Mouse (Mus musculus) intestine, postnatal 0 days (tissue): ENCODE data around the gene Mnt. TPM values are rescaled to one million over a fixed set of nuclear protein-coding genes. Genes with fewer than 3 reads are reported as not detected.

Experiments
- ATAC-seq: fragments of 200-750 bp; cut with Nextera tagmentation; 2 replicates; pipeline ENCODE4 v1.8.0; 2017; ENCODE audit warnings: mild to moderate bottlenecking, moderate TSS enrichment, moderate library complexity
- H3K27ac ChIP-seq: fragments of 300-500 bp; sonication (generic); 2 replicates; pipeline ENCODE4 v1.5.1; 2014; ENCODE audit warnings: mild to moderate bottlenecking, low read depth, low read length, moderate library complexity
- H3K27me3 ChIP-seq: fragments of 300-500 bp; sonication (generic); replicated peaks from 2 replicates; pipeline ENCODE4 v1.6.1; 2014; ENCODE audit warnings: low read length, mixed read lengths; ENCODE audit not compliant: control insufficient read depth, insufficient read depth
- H3K36me3 ChIP-seq: fragments of 300-500 bp; sonication (generic); 2 replicates; pipeline ENCODE4 v1.6.1; 2014; ENCODE audit warnings: mild to moderate bottlenecking, moderate library complexity; ENCODE audit not compliant: control insufficient read depth, insufficient read depth
- H3K4me1 ChIP-seq: fragments of 300-500 bp; sonication (generic); replicated peaks from 2 replicates; pipeline ENCODE4 v1.6.1; 2014; ENCODE audit warnings: antibody characterized with exemption, low read length, mixed read lengths; ENCODE audit not compliant: control insufficient read depth, insufficient read depth
- H3K4me2 ChIP-seq: fragments of 300-500 bp; sonication (generic); replicated peaks from 2 replicates; pipeline ENCODE4 v1.6.1; 2014; ENCODE audit warnings: low read depth, mild to moderate bottlenecking, moderate library complexity
- H3K4me3 ChIP-seq: fragments of 300-500 bp; sonication (generic); 2 replicates; pipeline ENCODE4 v1.5.1; 2014; ENCODE audit warnings: low read depth, low read length
- H3K9ac ChIP-seq: fragments of 300-500 bp; sonication (generic); 2 replicates; pipeline ENCODE4 v1.6.1; 2014; ENCODE audit warnings: mild to moderate bottlenecking, low read depth, low read length
- H3K9me3 ChIP-seq: fragments of 300-500 bp; sonication (generic); 2 replicates; pipeline ENCODE4 v1.6.1; 2016; ENCODE audit warnings: mixed run types; ENCODE audit not compliant: control insufficient read depth
- CTCF ChIP-seq: sonication (generic); IDR thresholded peaks from 2 replicates; pipeline ENCODE4 v1.5.1; 2016; ENCODE audit warnings: low read depth, mild to moderate bottlenecking, control low read depth, antibody characterized with exemption, moderate library complexity
- WGBS: fragments of 180-500 bp; shearing (Covaris S2); extraction: QIAGEN DNeasy Blood & Tissue Kit; methylation state at CpG from one replicate; pipeline ENCODE4 v1.1.7; 2014; 5-methylcytosine and 5-hydroxymethylcytosine counted together
- polyA plus RNA-seq: library from polyadenylated mRNA; unstranded; fragments of >200 nt; fragmentation: Nextera tagmentation; extraction: Ambion mirVana; gene quantifications from 2 replicates; pipeline ENCODE4 v1.2.1, GENCODE M21; 2015

Gene Mnt
- polyA plus RNA-seq, 1 experiment from 2014 or later = 5.3 TPM

DNA sequence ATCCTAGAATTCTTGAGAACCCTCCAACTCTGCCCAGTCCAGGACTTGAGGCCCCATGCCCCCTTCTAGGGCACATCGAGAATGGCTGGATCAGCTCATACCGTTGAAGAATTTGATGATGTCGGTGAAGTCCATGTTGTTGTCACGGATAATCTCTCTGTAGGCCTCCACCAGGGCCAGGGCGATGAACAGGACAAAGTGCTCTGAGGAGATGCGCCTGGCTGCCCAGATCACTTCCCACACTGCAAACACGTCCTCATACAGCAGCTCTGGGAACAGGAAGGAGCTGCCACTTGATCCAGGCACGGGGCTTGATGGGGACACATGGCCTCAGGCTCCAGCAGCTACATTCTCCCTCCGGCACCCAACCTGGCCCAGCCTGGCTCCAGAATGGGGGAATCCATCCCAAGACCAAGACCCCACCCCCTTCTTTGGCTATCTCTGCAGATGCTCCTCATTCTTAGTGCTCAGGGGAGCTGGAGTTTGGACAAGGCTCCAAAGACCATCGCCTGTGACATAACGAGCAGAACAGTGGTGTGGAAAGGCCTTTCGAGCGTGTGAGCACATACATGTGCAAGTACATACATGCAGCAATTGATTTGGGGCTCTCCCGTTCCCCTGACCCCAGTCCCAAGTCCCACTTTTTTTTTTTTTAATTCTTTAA is 20.4 kb downstream of the Mnt start:
- H3K4me3 ChIP-seq = no peak overlapping the region
- no peaks in the 10 kb centered on the region for H3K27me3 ChIP-seq
- WGBS = 82% methylated on average over 14 of the region's 14 CpGs
- H3K4me1 ChIP-seq = no peaks in the 10 kb centered on the region
- no peak overlapping the region for H3K9ac ChIP-seq
- no peak for TF ChIP-seq CTCF
- H3K4me2 ChIP-seq = no peak overlapping the region
- no peak for ATAC-seq
- H3K36me3 ChIP-seq = peaks cover 5% of the 10 kb centered on the region; the same call in 1 of the 2 replicates
- H3K27ac ChIP-seq = no peak overlapping the region
- no peaks in the 10 kb centered on the region for H3K9me3 ChIP-seq

- no peak overlapping the region for H3K4me3 ChIP-seq
- no peak overlapping the region for H3K27ac ChIP-seq
- no peaks in the 10 kb centered on the region for H3K9me3 ChIP-seq
- no peaks in the 10 kb centered on the region for H3K4me1 ChIP-seq
- peaks cover 5% of the 10 kb centered on the region for H3K36me3 ChIP-seq
- H3K27me3 ChIP-seq = no peaks in the 10 kb centered on the region
- no peak for ATAC-seq
- WGBS = 86% methylated on average over 9 of the region's 9 CpGs
- TF ChIP-seq CTCF = no peak
- H3K9ac ChIP-seq = no peak overlapping the region
- no peak overlapping the region for H3K4me2 ChIP-seq
Observed at GRCm38 (mm10) chr11:74857756-74858155, 27.0 kb downstream of the Mnt start.

GRCm38 (mm10) chr11:74862129-74862528 is 31.4 kb downstream of the Mnt start:
- Histone ChIP-seq H3K36me3 (peaks cover 8% of the 10 kb centered on the region), H3K27ac (no peak overlapping the region), H3K9ac (no peak overlapping the region), H3K4me2 (no peak overlapping the region), H3K9me3 (no peaks in the 10 kb centered on the region), H3K4me3 (no peak overlapping the region), H3K4me1 (no peaks in the 10 kb centered on the region), H3K27me3 (no peaks in the 10 kb centered on the region)
- WGBS = 79% methylated on average over 5 of the region's 5 CpGs
- no peak for ATAC-seq
- no peak for TF ChIP-seq CTCF

DNA sequence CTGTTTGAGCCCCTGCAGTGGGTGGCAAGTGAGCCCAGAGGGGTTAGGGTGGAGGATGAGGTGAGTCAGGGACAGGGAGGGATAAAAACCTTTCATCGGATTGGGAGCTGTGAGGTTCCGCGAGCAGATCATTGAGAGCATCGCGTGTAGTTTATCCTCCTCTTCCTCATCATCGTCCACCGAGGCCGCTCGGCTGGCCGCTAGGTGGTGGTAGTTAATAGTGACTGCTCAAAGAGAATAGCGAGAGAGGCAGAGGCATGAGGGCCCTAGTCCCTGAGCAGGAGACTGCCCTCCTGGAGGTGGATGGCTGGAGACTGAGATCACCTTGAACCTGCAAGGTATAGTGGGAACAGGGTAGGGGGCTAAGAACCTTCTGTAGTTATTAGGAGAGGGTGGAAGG is 32.8 kb downstream of the Mnt start:
- Histone ChIP-seq H3K4me3 (no peak overlapping the region), H3K36me3 (peaks cover 8% of the 10 kb centered on the region), H3K27ac (no peak overlapping the region), H3K4me1 (no peaks in the 10 kb centered on the region), H3K9me3 (no peaks in the 10 kb centered on the region), H3K27me3 (no peaks in the 10 kb centered on the region), H3K9ac (no peak overlapping the region), H3K4me2 (no peak overlapping the region)
- ATAC-seq = no peak
- peak; percentile 73 for TF ChIP-seq CTCF
- WGBS = 25% methylated on average over 11 of the region's 11 CpGs

DNA sequence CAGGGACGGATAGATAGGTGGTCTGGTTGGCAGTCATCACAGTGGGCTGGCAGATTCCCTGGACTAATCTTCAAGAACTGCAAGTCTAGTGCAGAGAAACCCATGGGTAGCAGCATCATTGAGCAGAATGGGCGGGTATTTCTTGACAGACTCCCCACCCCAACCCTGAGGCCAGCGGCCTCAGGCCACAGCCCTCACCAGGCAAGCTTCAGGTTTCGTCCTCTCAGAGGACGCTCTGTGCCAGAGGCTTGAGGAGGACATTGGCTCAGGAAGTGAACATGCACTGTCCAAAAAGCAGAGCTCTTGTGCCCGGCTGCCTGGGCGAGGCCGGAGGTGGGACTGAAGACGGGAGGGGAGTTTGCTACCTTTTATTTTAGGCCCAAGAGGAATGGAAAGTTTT is 33.7 kb downstream of the Mnt start:
- TF ChIP-seq CTCF = no peak
- 92% methylated on average over 9 of the region's 9 CpGs for WGBS
- no peaks in the 10 kb centered on the region for H3K9me3 ChIP-seq

DNA sequence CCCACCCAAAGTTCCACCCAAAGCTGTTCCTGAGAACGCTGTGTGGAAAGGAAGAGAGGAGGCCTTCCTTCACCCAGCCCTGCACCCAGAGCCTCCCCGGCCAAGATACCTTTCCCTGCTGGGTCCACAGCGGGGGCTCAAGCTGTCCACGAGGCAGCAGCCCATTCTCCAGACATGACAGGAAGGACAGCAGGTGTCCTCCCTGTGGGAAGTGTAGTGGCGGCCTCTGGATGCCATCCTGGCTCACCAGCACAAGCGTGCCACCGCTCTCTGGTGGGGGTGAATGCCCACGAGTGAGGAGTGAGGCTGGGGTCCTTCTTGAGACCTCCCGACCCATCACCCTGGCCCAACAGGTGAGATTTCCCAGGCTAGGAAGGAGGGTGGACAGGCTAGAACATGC is 34.5 kb downstream of the Mnt start:
- no peak for TF ChIP-seq CTCF
- no peak overlapping the region for H3K9ac ChIP-seq
- H3K4me1 ChIP-seq = no peaks in the 10 kb centered on the region
- H3K4me3 ChIP-seq = no peak overlapping the region
- WGBS = 87% methylated on average over 9 of the region's 9 CpGs
- H3K4me2 ChIP-seq = no peak overlapping the region
- no peak overlapping the region for H3K27ac ChIP-seq
- H3K36me3 ChIP-seq = peaks cover 8% of the 10 kb centered on the region
- no peaks in the 10 kb centered on the region for H3K27me3 ChIP-seq
- ATAC-seq = no peak
- no peaks in the 10 kb centered on the region for H3K9me3 ChIP-seq

More for the DNA sequence above, 33.7 kb downstream of the Mnt start:
- Histone ChIP-seq H3K27me3 (no peaks in the 10 kb centered on the region), H3K36me3 (peaks cover 8% of the 10 kb centered on the region), H3K4me1 (no peaks in the 10 kb centered on the region), H3K4me3 (no peak overlapping the region), H3K4me2 (no peak overlapping the region), H3K9ac (no peak overlapping the region), H3K27ac (no peak overlapping the region)
- no peak for ATAC-seq
